Mouse (Mus musculus): ENCODE measurements around the gene Ptchd4.

DNA sequence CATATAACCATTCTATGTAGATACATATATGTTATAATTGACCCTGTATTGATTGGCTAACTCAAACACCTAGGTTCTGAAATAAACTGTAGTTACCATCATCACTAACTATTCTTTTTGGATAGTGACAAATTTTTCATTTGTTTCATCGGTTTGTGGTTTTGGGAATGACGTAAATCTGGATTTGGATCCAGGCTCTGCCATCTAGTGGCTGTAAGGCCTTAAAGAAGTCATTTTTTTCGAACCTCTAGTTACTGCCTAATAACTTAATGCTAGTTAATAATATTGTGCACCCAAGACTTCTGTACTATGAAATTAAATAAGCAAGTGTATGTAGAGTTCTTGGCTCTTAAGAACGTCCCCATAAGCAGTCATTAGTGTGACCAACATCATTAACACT lies 11.5 kb upstream of the Ptchd4 start:
- TF ChIP-seq GATA1 (IDR thresholded peaks at IDR 0.05; ENCODE audit: borderline replicate concordance, low read length) (no peak), FLI1 (IDR thresholded peaks at IDR 0.05; ENCODE audit: low read length) (no peak)
